Mouse (Mus musculus) 3134 (cell line): ENCODE measurements around the gene Ogfod2.

Source experiments
- DNase-seq: peaks from one replicate; pipeline ENCODE4 v3.0.0-alpha.2; 2011; ENCODE audit warnings: low spot score; ENCODE audit not compliant: insufficient read length; ENCODE audit errors: extremely low read depth

The Ogfod2 gene

DNA sequence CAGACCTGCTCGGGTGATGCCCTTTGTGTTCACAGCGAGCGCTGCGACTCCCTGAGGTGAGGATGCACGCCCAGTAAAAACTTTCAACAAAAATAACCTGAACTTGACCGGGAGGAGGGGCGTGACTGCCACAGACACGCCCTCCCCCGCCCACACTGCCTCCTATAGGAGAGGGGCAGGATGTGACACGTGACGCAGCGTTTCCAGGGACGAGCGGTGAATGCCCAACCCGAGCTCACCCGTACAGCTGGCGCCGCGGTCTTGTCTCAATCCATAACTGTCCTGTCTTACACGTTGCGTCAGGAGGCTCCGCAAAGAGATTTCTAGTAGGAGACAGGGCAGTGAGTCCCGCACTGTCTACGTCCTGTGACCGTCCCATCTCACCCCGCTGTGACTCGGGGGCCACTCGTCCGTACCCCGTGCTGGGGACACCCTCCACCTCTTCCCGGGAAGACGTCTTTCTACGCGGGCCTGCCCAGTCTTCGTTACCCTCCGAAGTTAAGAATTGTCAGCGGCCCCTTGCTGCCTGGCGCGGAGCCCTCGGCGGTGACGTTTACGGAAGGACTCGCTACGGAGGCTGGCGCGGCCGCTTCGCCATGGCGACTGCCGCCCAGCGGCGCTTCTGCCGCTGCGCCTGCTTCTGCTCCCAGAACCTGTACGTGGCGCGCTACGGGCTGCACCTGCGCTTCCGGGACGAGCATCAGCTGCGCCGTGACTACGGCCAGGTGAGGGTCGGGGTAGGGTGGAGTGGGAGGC is at the start of gene Ogfod2:
Ogfod2 (plus strand) TSS at position 556 of the 756 bp plus-strand sequence.
- peak; percentile 99 for DNase-seq

DNA sequence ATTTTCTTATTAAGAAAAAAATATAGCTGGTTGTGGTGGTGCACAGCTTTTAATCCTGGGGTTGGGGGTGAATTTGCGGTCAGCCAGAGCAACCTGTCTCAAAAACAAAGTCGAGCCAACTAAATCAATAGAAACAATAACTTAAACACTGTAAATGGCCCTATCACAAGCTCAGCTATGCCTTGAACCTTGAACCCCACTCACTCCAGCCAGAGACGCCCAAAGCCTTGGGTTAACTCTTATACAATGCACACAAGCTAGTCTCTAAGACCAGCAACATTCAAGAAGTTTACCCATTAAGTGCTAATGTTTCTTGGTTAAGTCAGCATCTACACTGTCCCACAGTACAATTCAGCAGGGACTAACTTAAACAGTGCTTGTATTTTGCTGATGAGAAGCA is 42.4 kb upstream of the Ogfod2 start:
- DNase-seq, result no peak

DNA sequence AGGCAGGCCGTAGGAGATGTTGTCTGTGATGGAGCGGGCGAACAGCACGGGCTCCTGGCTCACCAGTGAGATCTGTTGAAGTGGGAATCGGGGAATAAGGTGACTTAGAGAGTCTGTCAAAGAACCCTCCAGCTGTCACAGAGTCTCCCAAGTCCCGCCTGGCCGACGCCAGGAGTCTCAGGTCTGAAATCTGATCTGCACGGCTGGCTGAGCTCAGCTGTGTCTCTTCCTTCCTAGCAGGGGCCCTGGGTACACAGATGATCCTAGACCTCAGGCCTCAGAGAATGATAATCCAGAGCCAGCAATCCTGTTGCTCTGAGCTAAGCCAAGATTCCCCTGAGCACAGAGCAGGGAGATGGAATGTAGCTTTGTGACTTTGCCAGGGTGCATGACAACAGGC is 38.4 kb upstream of the Ogfod2 start:
- no peak for DNase-seq

DNA sequence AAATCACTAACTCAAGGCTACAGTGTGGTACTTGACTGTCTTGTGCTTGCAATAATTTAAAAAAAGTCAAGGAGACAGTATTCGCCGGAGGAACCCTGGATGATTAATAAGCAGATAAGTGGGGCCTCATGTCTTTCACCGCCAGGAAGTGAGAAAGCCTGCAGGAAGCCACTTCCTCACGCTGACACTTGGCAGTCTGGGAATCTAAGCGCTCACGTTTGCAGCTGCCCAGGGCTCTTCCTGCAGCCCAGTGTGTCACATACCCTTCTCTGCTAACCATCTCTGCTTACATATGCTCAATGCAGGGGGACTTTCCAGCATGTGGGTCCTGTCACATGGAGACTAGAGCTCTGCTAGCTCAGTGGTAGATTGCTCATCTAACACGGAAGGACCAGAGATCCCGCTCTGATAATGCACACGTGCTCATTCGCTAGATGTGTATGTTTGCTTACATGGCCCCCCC is 37.2 kb upstream of the Ogfod2 start:
- DNase-seq, result peak; percentile 42

DNA sequence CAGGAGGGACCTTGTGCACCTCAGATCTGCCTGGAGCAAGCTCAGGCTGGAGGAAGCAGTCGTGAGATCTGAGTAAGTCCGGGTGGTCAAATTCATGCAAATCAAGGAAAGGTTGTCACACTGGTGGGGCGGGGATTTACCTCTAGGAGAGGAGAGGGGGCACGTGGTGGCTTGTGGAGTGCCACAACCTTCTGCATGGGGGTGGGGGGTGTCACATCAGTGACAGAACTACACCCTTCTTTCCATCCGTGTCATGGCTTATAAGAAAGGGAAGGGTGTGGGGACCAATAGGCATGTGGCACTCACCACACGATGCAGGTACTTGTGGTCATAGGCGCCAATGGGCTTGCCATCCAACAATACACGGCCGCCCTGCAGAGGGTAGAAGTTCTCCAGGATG is 36.4 kb upstream of the Ogfod2 start:
- no peak for DNase-seq

DNA sequence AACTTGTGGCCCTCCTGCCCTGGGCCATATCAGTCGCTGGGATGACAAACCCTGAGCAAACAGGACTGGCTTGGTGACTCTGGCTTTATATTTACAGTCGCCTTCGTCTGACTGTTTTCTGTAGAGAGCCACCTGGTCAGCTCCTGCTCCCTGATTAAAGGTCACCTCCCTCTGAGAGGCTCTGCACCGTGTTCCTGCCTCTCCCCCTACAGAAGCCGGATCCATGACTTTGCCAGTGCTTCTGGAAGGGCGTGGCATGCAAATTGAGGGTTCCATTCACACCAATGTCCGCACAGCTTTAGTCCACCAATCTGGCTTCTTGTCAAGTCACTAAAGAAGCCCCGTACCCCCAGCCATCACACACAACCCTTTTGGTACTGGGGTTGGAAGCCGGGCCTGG is 35.5 kb upstream of the Ogfod2 start:
- DNase-seq, result no peak

DNA sequence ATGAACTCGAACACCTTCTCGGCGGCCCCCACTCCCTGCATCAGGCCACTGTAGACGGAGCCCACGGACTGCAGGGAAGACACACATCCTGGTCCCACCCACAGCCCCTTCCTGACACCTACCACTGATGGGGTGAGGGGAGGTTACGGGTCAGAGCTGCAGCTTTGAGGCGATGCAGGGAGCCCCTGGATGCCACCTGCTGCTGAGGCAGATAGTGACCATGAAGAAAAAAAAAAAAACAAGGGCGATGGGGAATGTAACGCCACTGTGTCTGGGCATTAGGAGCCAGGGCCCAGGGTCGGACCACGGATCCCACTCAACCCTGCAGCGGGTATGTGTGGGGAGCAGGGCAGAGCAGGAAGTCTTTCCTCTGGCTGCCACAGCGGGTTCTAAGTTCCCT is 34.9 kb upstream of the Ogfod2 start:
- no peak for DNase-seq

DNA sequence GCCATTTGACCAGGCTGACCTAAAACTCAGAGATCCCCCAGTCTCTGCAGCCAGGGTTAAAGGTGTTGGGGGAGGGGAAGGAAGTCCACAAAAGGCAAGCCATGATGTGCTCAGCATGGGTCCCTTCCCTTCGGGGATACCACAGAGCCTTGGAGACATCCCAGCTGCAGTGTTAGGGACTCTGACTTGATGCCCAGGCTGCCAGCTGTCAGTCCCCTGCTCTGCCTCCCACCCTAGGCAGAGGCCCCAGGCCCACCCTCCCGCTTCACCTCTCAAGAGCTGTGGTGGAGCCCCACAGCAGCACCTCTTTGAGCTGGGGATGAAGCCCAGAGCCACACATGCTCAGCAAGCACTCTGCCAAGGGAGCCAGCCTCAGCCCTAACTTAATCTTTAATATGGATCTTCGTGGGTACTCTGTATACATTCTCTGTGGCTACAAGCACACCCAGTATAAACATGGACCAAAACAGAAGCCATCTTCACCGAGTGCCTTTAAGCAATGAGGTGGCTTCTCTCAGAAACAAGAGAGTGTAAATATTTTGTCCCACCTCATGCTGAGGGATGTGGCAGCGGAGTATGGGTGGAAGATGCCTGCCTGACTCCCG is 34.1 kb upstream of the Ogfod2 start:
- no peak for DNase-seq

DNA sequence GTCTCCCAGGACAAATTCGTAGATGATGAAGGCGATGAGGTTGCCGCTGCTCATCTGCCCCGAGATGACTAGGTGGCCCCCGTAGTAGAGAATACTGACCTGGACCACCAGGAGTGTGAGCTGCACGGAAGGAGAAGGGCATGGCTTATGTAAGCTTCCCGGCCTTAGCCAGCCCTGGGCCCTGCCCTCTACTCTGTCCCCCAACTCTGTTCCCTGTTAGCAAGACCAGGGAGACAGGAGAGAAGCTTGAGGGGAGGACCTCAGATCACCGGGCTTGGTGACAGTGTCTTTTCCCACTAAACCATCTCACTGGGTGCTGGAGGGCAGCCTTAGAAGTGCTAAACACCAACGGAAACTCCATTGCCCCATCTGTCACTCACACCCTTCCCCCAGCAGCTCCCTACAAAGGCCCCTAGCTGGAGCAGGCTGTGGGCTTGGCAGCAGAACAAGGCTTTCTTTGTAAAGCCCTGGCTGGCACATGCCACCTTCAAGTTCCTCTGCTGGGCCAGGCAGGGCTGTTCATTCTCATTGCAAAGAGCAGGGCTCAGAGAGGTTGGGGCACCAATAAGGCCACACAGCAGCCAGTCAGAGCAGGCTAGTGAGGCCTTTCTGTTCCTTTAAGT is 33.2 kb upstream of the Ogfod2 start:
- peak; percentile 72 for DNase-seq

DNA sequence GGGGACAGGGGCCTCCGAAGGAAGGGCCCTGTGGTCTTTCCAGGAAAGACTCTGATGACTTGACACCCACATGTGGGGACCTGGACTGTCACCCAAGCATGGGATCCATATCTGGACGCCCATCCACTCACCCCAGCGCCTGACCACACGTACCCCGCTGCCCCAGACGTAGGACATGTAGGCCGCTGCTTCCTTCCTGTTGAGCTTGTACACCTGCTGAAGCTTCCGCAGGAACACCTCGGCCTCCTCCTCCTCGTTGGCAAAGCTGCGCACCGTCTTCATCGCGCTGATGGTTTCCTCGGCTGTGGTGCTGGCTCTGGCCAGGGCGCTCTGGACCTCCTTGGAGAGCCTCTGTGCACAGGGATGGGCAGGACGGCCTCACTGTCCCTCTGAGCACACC is 32.2 kb upstream of the Ogfod2 start:
- DNase-seq, result no peak

DNA sequence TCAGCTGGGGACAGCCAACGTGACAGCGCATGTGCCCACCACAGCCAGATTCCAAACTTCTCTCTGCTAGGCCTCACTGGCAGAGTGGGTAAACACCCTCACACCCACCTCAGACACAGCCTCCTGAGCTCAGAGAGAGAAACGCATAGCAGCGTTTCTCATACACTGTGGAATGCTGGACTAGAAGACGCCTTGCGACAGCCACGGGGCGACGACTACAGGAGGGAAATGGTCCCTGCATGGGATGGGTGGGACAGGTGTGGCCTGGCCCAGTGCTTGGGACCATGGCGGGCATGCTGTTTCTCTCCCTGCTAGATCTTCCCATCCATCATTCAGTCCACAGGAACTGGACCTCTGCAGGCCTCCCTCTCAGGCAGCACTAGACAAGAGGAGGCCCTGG is 29.6 kb upstream of the Ogfod2 start:
- no peak for DNase-seq

DNA sequence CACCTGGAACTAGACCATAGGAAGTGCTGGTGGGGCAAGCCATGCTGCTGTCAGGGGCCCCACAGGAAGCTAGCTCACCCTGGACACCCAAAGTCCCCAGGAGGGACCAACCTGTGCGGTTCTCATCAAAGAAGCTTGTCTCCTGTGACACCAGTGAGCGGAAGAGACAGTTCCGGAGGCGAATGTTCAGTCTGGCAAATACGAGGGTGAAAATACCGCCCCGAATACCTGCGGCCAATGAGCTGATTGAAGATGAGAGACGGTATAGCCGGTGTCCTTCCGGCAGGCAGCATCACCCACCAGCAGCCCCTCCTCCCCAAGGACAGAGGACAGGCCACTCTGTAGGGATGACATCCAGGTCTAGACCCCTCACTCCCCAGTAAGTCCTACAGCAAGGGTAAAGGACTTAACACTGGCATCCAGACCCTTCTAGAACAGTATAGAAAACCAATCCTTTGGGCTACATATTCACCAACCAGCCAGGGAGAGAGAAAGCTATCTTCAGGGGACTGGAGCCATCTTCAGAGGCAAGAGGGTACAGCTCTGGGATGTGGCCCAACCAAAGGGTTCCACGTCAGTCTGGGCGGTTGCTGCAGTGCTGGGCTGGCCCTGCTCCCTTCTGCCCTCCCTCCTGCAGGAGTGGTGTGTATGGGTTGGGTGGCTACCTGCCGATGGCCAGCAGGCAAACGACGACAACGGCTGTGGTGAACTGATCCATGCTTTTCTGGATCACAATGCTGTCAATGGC is 29.0 kb upstream of the Ogfod2 start:
- DNase-seq, result no peak

DNA sequence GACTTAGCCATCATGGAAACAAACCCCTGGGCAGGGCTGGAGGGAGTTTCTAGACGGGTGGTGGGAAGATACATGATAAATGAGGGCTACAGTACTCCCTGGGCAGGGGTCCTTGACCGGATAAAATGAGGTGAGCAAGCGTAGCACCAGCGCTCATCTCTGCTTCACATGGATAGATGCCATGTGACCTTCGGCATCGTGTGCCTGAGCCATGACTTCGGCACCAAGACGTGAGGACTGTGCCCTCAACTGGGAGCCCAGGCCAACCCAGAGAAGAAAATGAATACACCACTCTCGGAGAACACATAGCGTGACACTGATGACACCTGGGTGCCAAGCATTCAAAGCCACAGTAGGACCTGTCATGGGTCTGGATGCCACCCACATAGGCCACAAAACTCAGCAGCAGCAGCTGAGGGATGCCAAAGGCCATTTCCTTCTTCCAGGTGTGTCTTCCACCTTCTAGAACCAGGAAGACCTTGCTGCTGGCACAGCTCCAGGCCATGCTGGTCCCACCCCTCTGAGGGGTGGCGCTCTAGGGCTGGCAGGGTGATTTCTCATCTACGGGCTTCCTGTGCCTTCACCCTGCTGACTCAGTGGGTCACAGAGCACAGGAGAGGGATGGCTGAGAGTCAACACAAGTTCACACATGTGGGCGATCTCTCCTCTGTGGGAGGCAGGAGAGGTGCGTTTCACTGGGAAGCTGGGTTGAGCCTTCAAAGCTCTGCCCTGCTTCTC is 28.1 kb upstream of the Ogfod2 start:
- DNase-seq, result peak; percentile 57

DNA sequence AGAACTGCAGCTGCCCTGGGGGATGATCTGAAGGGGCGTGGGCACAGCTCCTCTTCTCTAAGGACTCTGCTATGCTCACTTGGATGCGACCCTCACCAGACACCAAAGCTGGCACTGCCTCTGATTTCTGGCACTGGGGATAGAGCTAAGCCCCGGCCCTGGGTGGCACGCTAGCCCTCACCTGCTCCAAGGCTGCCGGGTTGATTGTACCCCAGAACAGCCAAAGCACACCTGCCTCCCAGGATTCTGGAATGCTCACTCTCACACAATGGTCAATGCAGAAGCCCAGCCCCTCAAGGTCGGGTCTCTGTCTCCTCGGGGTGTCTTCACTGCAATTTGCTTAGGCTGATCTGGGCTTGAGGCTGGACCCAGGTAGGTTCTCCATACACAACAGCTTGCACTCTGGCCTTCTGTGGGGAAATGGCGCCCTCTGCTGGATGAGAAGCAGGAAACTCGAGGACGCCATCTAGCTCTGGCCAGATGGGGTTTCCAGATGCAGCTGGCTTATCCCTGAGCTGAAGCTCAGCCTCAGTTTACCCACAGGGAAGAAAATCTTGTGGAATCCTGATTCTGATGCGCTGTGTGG is 27.4 kb upstream of the Ogfod2 start:
- peak; percentile 48 for DNase-seq

DNA sequence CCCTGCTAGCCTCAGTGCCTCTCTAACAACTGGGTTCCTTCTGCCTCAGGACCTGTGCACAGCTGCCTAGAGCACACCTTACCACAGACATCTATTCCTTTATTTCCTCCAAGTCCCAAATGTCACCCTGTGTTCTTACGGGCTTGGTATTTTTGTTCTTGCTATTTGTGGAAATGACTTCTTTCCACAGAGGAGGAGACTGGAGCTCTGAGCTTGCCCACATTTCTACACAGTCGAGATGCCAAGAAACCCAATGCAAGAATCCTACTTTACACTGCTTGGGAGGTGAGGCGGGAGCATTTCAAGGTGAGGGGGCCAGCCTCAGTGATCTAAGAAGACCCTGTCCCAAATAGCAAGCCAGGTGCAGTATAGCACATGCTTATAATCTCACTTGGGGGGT is 26.6 kb upstream of the Ogfod2 start:
- DNase-seq, result no peak

DNA sequence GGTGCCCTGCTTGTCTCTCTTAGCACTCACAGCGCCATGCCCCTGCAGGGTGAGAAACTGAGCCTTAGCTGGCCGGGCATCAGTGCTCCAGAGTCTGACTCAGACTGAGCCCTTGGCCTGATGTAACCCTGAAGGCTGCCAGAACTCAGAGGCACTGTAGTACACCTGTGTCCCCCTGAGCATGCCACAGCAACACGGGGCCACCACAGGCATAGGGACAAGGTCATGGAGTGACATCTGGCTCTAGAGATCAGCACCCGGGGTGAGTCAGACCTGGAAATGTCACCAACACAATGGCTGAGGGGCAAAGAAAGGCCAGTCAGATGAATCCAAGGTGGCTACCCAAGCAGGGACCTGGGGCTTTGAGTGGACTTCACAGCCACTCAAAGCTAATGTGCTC is 25.2 kb upstream of the Ogfod2 start:
- DNase-seq, result no peak

DNA sequence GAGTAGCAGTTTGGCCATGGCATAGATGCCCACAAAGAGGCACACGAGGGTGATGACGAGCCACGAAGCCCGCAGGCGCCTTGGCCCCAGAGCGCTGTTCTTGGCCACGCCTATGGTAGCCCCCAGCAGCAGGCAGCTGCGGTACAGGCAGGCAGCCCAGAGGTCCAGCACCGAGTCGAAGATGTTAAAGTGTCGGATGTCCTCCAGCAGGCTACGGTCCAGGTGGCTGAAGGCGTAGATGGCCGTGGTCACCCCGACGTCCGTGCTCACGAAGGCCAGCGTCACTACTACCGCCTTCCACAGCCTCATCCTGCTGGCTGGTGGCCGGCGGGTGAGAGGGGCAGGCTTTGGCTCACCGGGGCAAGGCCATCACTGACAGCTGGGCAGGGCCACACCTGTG is 22.2 kb upstream of the Ogfod2 start:
- no peak for DNase-seq

DNA sequence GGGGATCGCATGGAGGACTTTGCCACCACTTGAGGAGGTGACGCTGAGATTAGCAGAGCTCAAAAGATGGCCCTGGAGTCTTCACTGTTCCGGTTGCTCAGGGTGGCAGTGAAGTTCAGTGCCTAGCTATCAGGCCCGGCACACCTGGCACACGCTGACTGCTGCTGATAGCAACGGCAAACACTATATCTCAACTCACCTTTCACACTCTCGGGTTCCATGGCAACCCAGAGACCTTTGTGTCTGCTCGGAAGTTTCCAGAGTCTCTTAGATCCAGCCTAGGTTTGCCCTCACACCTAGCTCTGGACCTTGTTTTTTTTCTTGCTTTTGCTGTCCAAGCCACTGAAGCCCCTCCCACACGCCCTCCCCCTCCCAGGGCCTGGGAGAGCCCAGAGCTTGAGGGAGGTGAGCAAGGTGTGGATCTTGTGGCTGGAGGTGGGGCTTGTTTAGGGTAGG is 20.1 kb upstream of the Ogfod2 start:
- no peak for DNase-seq

DNA sequence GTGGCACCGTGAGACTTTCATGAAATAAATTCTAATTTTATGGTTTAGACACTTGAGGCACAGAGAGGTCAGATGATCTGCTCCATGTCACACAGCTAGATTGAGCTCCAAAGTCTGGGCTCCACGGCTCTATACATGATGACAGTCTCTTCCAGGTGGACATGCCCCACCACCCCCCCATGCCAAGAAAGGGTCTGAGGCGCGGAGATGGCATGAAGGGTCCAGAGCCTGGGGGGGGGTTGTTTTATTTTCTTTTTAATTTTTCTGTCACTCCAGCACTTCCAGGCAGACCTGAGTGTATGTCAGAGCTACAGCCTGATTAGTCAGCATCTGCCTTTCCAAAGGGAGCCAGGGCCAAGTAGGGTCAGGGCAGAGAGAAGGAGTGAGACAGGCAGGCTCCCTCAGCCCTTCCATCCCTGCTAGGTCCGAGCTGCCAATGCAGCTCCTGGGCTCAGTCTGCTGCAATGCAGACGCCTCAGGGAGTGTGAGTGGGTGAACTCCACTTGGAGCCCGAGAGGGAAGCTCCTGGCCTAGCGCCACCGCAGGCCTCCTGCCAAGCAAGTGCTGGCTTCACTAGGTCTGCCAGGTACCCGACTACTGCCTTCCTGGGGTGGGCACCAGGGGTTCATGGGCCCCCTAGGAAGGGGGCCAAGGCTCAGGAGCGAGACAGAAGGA is 18.8 kb upstream of the Ogfod2 start:
- peak; percentile 50 for DNase-seq
